Mouse (Mus musculus): Measurements from ENCODE around the gene Nmrk1.

DNA sequence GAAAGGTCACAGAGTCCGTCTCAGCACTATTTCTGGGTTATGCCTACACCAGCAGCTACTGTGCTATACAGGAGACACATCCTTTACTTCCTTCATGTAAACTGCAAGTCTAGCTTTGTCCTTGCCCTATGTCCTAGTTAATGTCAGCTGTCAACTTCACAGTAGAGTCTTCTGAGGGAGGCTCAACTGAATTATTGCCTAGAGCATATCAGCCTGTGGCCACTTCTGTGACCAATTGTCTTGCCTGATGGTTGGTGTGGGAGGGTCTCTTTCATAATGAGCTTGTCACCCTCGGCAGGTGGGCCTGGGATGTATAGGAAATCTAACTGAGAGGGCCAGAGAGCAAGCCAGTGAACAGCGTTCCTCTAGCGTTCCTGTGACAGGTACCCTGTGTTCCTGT is 11.7 kb downstream of the Nmrk1 start:
- no peak for TF ChIP-seq CTCF (IDR thresholded peaks at IDR 0.05; ENCODE audit: extremely low read depth, insufficient read depth, low read length)
- TF ChIP-seq POLR2A (IDR thresholded peaks at IDR 0.05; ENCODE audit: extremely low read depth, insufficient read depth, low read length): no peak
